Mouse (Mus musculus): ENCODE measurements at regions not wholly inside any gene's neighbourhood (a gene's known extent, or its start where the extent isn't known, plus 50 kb on each side); places are given as distances from the start of the nearest gene placed in this dataset.

GRCm38 (mm10) chr10:66864161-66864862 is 231.6 kb upstream of the Jmjd1c start:
- no peak for DNase-seq

DNA sequence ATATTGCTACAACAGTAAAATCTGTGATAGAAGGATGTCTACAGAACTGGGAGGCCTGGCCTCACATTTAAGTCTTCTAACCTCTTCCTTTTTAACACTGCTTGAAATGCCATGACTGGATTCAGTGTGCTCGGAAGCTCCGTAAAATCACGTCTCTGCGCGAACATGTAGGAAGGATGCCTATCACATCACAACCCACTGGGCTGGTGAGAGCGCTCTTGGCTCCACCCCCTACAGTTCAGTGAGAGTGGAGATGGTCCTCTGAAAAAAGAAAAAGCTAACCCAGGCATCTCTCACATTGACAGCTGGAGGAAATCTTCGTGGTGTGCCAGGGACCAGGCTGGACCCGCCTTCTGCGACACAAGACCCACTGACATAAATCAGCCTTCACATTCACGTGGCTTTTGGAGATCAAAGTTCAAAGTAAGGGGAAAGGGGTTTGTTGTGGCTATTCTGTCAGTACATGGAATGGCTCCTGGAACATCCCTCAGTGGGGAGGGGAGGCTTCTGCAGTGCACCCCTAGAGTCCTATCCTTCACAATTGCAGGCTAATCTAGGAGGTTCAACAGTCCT is 230.8 kb upstream of the Jmjd1c start:
- DNase-seq: no peak

- no peak for DNase-seq
These were observed 224.7 kb upstream of the Jmjd1c start for GRCm38 (mm10) chr10:66871133-66871664.

- no peak for DNase-seq
These were observed 224.3 kb upstream of the Jmjd1c start for GRCm38 (mm10) chr10:66871673-66872072.

GRCm38 (mm10) chr10:66873468-66873867 is 222.5 kb upstream of the Jmjd1c start:
- DNase-seq: no peak

DNA sequence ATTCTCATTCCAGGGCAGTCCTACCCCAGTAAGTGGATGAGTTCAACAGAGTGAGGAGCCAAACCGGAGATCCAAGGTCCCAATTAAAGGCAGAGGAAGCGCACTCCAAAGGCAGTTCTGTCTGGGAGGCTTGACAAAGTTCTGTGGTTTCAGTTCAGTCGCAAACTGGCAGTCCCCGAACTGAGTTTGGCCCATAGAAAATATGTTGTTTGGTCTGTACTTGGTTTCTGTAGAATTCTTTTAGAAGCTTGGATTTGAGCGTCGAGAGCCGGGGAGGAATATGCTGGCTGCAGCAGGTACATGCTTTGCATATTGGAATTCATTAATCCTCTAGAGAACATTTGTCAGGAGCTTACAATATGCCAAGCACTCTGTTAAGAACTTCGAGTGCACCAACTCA is 216.9 kb upstream of the Jmjd1c start:
- peak; percentile 38 to 39 for DNase-seq

GRCm38 (mm10) chr10:66882825-66883224 is 213.1 kb upstream of the Jmjd1c start:
- no peak for DNase-seq

GRCm38 (mm10) chr10:66885575-66885974 is 210.3 kb upstream of the Jmjd1c start:
- DNase-seq: no peak

- DNase-seq: no peak
These were observed 206.0 kb upstream of the Jmjd1c start for GRCm38 (mm10) chr10:66889786-66890555.

- DNase-seq: no peak
These were observed 204.1 kb upstream of the Jmjd1c start for GRCm38 (mm10) chr10:66891811-66892210.

GRCm38 (mm10) chr10:66893836-66894235 is 202.1 kb upstream of the Jmjd1c start:
- no peak for DNase-seq

DNA sequence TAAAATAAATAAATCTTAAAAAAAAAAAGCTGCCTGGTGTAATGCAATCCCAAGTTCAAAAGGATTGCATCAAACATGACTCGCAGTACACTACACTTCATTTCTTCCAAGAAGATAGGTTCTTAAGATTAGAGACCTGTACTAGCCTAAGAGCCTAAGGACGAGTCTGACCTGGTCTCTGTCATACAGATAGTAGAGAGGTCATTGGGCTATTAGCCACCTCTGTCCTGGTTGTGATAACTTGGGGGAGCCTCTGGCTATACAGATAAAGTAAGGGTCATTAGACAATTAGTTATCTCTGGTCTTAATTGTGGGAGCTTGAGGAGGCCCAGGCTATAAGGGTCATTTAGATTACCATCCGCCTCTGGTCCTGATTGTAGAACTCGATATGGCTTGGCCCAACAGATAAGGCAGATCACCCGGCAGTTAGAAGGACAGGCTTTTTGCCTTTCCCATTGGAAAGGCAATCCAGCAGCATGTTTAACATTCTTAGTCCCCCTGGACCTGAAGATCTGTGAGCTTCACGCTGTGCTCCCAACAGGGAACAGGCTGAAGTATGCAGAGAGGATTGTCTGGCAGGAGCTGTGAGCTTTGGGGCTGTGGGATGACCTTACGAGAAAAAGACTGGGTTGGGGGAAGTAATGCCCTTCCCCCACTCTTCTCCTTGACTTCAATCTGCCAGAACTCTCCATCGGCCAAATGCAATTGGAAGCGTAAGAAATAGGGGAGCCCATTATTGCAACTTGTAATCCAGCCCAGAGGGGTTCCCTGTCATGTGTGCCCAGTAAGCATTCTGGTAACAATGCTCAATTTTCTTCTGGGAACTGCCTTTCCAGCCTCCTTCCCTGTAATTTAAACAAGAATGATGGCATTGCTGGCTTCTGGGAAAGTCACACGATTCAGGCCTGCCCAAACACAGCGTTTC is 199.0 kb upstream of the Jmjd1c start:
- no peak for DNase-seq

GRCm38 (mm10) chr10:66899724-66900123 is 196.2 kb upstream of the Jmjd1c start:
- no peak for DNase-seq

GRCm38 (mm10) chr10:66900781-66901180 is 195.1 kb upstream of the Jmjd1c start:
- no peak for DNase-seq

DNA sequence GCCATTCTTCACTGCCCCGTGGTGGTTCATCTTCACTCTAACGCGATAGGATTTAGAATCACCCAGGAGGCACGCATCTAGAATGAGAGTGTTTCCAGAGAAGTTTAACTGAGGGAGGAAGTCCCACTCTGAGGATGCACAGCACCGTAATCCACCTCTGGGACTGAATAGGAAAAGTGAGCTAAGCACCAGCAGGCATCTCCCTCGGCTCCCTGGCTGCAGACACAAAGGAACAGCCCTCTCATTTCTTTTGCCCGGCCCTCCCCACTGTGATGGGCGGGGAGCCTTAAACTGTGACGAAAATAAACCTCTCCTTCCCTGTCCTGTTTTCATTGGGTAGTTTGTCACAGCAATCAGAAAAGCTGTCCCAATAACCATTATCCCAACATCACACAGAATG is 194.1 kb upstream of the Jmjd1c start:
- no peak for DNase-seq

- DNase-seq: no peak
These were observed 191.2 kb upstream of the Jmjd1c start for GRCm38 (mm10) chr10:66904552-66905367.

DNA sequence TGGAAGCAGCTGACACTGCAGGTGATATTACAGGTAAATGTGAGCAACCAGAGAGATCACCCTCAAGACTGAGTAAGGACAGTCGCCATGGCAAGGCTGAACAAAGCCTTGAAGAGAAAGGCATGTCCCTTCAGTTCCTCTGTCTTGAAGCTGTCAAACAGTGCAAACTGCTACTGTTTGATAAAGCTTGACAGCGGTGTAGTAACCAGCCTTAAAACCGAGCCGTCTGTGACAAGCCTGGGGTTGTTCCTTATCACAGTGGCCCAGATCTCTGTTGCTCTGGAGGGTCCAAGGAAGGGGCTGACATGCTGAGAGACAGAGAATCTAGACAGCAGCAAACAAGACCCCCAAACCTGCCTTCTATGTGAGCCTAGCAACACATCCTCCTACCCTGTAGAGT is 188.1 kb upstream of the Jmjd1c start:
- no peak for DNase-seq

- DNase-seq: no peak
These were observed 186.6 kb upstream of the Jmjd1c start for GRCm38 (mm10) chr10:66909204-66909889.

- DNase-seq: no peak
These were observed 185.8 kb upstream of the Jmjd1c start for GRCm38 (mm10) chr10:66909905-66910681.

Data from layer of hippocampus, postnatal 36 days (tissue).